Mouse (Mus musculus): ENCODE results near the gene Zfyve21. TPM values are rescaled to one million over a fixed set of nuclear protein-coding genes. Genes with fewer than 3 reads are reported as not detected.

Gene Zfyve21
- total and polyA plus RNA-seq, 3 experiments, result 65.1 to 74.8 (median 71.9) TPM

DNA sequence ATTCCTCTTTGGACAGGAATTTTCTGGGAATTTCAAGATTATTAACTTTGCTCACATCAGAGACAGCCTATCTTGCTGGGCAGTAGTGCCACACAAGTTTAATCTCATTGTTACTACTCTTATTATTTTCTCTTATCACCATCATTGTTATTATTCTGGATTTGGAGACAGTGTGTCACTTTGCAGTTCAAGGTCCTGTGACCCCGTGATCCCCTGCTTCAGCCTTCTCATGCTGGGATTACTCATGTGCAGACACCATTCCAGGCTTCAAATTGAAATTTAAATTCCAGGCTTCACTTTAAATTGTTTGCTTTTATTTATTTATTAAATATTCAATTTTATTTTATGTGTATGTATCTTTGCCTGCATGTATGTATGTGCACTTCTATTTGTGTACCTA, 55.8 kb downstream of the Zfyve21 start:
- intact Hi-C loops (cut with DNase I), result no loop called here
- 83% methylated on average over 1 of the region's 1 CpGs for WGBS
- Histone ChIP-seq H3K79me2 (replicated peaks; ENCODE audit: control insufficient read depth, insufficient read depth, low read length) (no peaks in the 10 kb centered on the region; the same call in 1 of the 2 replicates), H3K4me3 (no peak overlapping the region), H3K4me1 (ENCODE audit: control insufficient read depth, insufficient read depth, low read length) (no peaks in the 10 kb centered on the region), H3K27ac (no peak overlapping the region), H3K36me3 (ENCODE audit: control insufficient read depth, insufficient read depth, low read length) (no peaks in the 10 kb centered on the region), H3K27me3 (ENCODE audit: control insufficient read depth, insufficient read depth, low read length) (no peaks in the 10 kb centered on the region), H3K9ac (ENCODE audit: low read depth, low read length) (no peak overlapping the region)
- no peak for DNase-seq
- no peak for TF ChIP-seq CTCF (IDR thresholded peaks at IDR 0.05)

DNA sequence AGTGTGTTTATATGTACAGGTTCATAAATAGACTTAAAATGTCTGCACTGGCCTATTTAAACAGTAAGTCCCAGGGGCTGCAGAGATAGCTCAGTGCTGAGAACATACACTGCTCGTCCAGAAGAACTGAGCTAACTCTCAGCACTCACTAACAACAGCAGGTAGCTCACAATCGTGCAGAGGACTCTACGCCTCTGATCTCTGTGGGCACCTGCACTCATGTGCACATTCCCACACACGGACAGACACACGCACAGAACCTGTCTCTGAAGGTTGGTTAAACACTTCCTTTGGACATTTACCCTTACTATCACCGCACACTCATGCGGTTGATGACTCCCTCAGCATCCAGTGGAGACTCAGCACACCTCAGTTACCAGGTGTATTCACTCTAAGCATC, 56.8 kb downstream of the Zfyve21 start:
- Histone ChIP-seq H3K9ac (ENCODE audit: low read depth, low read length) (no peak overlapping the region), H3K27ac (no peak overlapping the region), H3K4me1 (ENCODE audit: control insufficient read depth, insufficient read depth, low read length) (no peaks in the 10 kb centered on the region), H3K4me3 (no peak overlapping the region), H3K27me3 (ENCODE audit: control insufficient read depth, insufficient read depth, low read length) (no peaks in the 10 kb centered on the region), H3K36me3 (ENCODE audit: control insufficient read depth, insufficient read depth, low read length) (no peaks in the 10 kb centered on the region), H3K79me2 (replicated peaks; ENCODE audit: control insufficient read depth, insufficient read depth, low read length) (no peaks in the 10 kb centered on the region; the same call in 1 of the 2 replicates)
- intact Hi-C loops (cut with DNase I), result no loop called here
- DNase-seq, result no peak
- WGBS, result 92% methylated on average over 7 of the region's 7 CpGs
- TF ChIP-seq EP300 (IDR thresholded peaks at IDR 0.05; ENCODE audit: insufficient read depth, low read depth, low read length) (no peak), CTCF (IDR thresholded peaks at IDR 0.05) (no peak), POLR2A (IDR thresholded peaks at IDR 0.05; ENCODE audit: insufficient read depth, low read depth, low read length) (no peak)

DNA sequence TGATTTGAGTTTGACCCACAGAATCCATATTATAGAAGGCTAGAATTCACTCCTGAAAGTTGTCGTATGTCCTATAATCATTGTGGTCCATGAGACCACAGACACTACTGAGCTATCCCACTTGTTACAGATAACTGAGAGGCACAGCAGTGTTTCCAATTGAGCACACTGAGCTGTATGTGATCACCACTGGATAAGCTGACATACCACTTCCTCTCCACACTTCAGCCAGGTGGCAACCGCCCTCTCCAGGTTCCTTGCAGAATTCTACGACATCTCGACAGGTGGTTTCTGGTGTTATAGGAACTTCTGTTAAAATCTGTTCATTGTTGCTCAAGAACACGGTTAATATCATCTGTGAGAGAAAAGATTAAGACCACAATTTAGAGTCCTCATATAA, 58.1 kb downstream of the Zfyve21 start:
- no peaks in the 10 kb centered on the region for H3K4me1 ChIP-seq (ENCODE audit: control insufficient read depth, insufficient read depth, low read length)
- no peak overlapping the region for H3K9ac ChIP-seq (ENCODE audit: low read depth, low read length)
- intact Hi-C loops (cut with DNase I), result no loop called here
- H3K79me2 ChIP-seq (replicated peaks; ENCODE audit: control insufficient read depth, insufficient read depth, low read length), result no peaks in the 10 kb centered on the region; the same call in 1 of the 2 replicates
- H3K4me3 ChIP-seq, result no peak overlapping the region
- H3K27ac ChIP-seq, result no peak overlapping the region
- no peak for DNase-seq
- H3K36me3 ChIP-seq (ENCODE audit: control insufficient read depth, insufficient read depth, low read length), result no peaks in the 10 kb centered on the region
- no peaks in the 10 kb centered on the region for H3K27me3 ChIP-seq (ENCODE audit: control insufficient read depth, insufficient read depth, low read length)
- WGBS, result 91% methylated on average over 5 of the region's 5 CpGs
- TF ChIP-seq EP300 (IDR thresholded peaks at IDR 0.05; ENCODE audit: insufficient read depth, low read depth, low read length), result no peak

DNA sequence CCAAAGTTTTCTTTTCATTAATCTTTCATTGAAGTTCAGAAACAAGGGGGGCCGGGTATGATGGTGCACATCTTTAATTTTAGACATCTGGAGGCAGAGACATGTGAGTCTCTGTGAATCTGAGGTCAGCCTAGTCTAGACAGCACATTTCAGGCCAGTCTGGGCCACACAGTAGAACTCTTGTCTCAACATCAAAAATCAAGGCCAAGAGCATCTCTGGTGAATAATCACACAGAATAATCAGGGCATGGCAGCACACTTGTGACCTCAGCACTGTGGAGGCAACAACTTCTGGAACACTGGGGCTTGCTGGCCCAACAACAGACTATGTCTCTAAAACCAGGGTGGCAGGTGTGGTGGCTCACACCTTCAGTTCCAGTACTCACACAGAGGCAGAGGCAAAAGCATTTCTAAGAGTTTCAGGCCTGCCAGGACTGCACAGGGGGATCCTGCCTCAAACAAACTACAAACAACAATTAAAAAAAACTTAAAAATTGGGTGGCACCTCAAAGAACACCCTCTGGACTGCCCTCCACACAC, 60.7 kb downstream of the Zfyve21 start:
- H3K27me3 ChIP-seq (ENCODE audit: control insufficient read depth, insufficient read depth, low read length), result no peaks in the 10 kb centered on the region
- 59% methylated on average over 1 of the region's 1 CpGs for WGBS
- peaks cover 1% of the 10 kb centered on the region; the same call in 1 of the 2 replicates for H3K4me1 ChIP-seq (ENCODE audit: control insufficient read depth, insufficient read depth, low read length)
- no peak overlapping the region for H3K9ac ChIP-seq (ENCODE audit: low read depth, low read length)
- intact Hi-C loops (cut with DNase I), result no loop called here
- no peak overlapping the region for H3K4me3 ChIP-seq
- no peak for TF ChIP-seq POLR2A (IDR thresholded peaks at IDR 0.05; ENCODE audit: insufficient read depth, low read depth, low read length)
- no peak overlapping the region for H3K27ac ChIP-seq
- no peaks in the 10 kb centered on the region; the same call in 1 of the 2 replicates for H3K79me2 ChIP-seq (replicated peaks; ENCODE audit: control insufficient read depth, insufficient read depth, low read length)
- no peaks in the 10 kb centered on the region for H3K36me3 ChIP-seq (ENCODE audit: control insufficient read depth, insufficient read depth, low read length)
- DNase-seq, result no peak

DNA sequence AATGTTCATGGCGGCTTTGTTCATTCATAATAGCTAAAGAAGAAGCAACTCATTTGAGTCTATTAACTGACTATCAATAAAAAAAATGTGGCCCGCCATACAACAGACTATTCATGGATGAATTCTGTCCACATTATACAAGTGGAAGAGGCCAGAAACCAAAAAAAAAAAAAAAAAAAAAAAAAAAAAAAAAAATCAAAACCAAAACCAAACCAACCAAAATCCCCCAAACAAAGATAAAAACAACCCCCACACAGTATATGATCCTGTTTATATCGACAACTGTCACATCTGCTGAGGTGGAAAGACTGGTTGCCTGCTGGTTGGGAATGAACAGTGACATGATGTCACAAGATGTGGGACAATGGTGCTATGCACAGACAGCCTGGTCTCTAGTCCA, 61.5 kb downstream of the Zfyve21 start:
- Histone ChIP-seq H3K79me2 (replicated peaks; ENCODE audit: control insufficient read depth, insufficient read depth, low read length) (no peaks in the 10 kb centered on the region; the same call in 1 of the 2 replicates), H3K4me1 (ENCODE audit: control insufficient read depth, insufficient read depth, low read length) (peaks cover 1% of the 10 kb centered on the region; the same call in 1 of the 2 replicates), H3K9ac (ENCODE audit: low read depth, low read length) (no peak overlapping the region), H3K4me3 (no peak overlapping the region), H3K27ac (no peak overlapping the region), H3K36me3 (ENCODE audit: control insufficient read depth, insufficient read depth, low read length) (no peaks in the 10 kb centered on the region), H3K27me3 (ENCODE audit: control insufficient read depth, insufficient read depth, low read length) (no peaks in the 10 kb centered on the region)
- 73% methylated on average over 3 of the region's 3 CpGs for WGBS
- DNase-seq, result no peak
- intact Hi-C loops (cut with DNase I), result no loop called here
- no peak for TF ChIP-seq POLR2A (IDR thresholded peaks at IDR 0.05; ENCODE audit: insufficient read depth, low read depth, low read length)
- no peak for TF ChIP-seq CTCF (IDR thresholded peaks at IDR 0.05)
- no peak for TF ChIP-seq EP300 (IDR thresholded peaks at IDR 0.05; ENCODE audit: insufficient read depth, low read depth, low read length)

DNA sequence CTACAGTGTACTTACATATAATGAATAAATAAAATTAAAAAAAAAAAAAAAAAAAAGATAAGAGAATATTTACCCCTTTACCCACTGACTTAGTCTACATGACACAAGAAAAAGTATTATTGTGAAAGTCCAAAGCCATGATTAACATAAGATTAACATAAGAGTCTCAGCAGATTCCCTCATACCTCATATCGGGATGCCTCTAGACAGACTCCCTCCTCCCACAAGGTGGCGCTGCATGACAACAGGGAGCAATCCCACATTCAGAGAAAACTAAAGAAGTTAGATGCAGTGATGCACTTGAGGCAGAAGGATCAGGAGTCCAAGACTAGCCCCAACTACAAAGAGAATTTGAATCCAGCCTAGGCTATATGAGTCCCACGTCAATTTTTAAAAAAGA, 64.2 kb downstream of the Zfyve21 start:
- H3K27ac ChIP-seq, result no peak overlapping the region
- H3K9ac ChIP-seq (ENCODE audit: low read depth, low read length), result no peak overlapping the region
- TF ChIP-seq CTCF (IDR thresholded peaks at IDR 0.05) (peak; percentile 88), EP300 (IDR thresholded peaks at IDR 0.05; ENCODE audit: insufficient read depth, low read depth, low read length) (peak; percentile 94), POLR2A (IDR thresholded peaks at IDR 0.05; ENCODE audit: insufficient read depth, low read depth, low read length) (no peak)
- no peaks in the 10 kb centered on the region for H3K27me3 ChIP-seq (ENCODE audit: control insufficient read depth, insufficient read depth, low read length)
- no peak overlapping the region for H3K4me3 ChIP-seq
- WGBS, result 12% methylated on average over 3 of the region's 3 CpGs
- H3K79me2 ChIP-seq (replicated peaks; ENCODE audit: control insufficient read depth, insufficient read depth, low read length), result no peaks in the 10 kb centered on the region
- DNase-seq, result peak; percentile 72 to 86
- H3K36me3 ChIP-seq (ENCODE audit: control insufficient read depth, insufficient read depth, low read length), result peaks cover 7% of the 10 kb centered on the region
- intact Hi-C loops (cut with DNase I), result loop anchor here (1.0 to 2.0 kb wide), 3 partner anchors 33 to 123 kb away; no protein-coding TSS in a partner anchor
- peaks cover 8% of the 10 kb centered on the region for H3K4me1 ChIP-seq (ENCODE audit: control insufficient read depth, insufficient read depth, low read length)

Other genes starting within 250 kb of the Zfyve21 start
- 10 to 100 TPM; 50.6 to 52.5 TPM for gene Mark3, start 239.6 kb upstream of the Zfyve21 start, total RNA-seq (2021)
- gene Mark3, start 239.6 kb upstream of the Zfyve21 start, polyA plus RNA-seq (2012; rRNA removed), result 18.1 and 28.2 TPM in 2 replicates
- 10 to 100 TPM; 65.3 to 81.4 TPM for gene Ckb, start 141.8 kb upstream of the Zfyve21 start, total RNA-seq (2021)
- gene Ckb, start 141.8 kb upstream of the Zfyve21 start, polyA plus RNA-seq (2012; rRNA removed), result 115 and 120 TPM in 2 replicates
- 1 to 10 TPM; 4.5 to 5.4 TPM for gene Trmt61a, start 136.1 kb upstream of the Zfyve21 start, total RNA-seq (2021)
- gene Trmt61a, start 136.1 kb upstream of the Zfyve21 start, polyA plus RNA-seq (2012; rRNA removed), result 7.6 and 11.8 TPM in 2 replicates
- 10 to 100 TPM; 18.8 to 22.8 TPM for gene Bag5, start 100.9 kb upstream of the Zfyve21 start, total RNA-seq (2021)
- gene Bag5, start 100.9 kb upstream of the Zfyve21 start, polyA plus RNA-seq (2012; rRNA removed), result 9.8 and 15.9 TPM in 2 replicates
- 10 to 100 TPM; 32.0 to 36.3 TPM for gene Apopt1, start 100.9 kb upstream of the Zfyve21 start, total RNA-seq (2021)
- 31.4 and 31.7 TPM in 2 replicates for gene Apopt1, start 100.9 kb upstream of the Zfyve21 start, polyA plus RNA-seq (2012; rRNA removed)
- 10 to 100 TPM; 83.8 to 83.9 TPM for gene Klc1, start 55.3 kb upstream of the Zfyve21 start, total RNA-seq (2021)
- gene Klc1, start 55.3 kb upstream of the Zfyve21 start, polyA plus RNA-seq (2012; rRNA removed), result 80.8 and 105 TPM in 2 replicates
- gene Xrcc3, start 297 bp upstream of the Zfyve21 start, total RNA-seq (2021), result 1 to 10 TPM; 1.4 to 1.8 TPM
- gene Xrcc3, start 297 bp upstream of the Zfyve21 start, polyA plus RNA-seq (2012; rRNA removed), result 2.1 and 2.8 TPM in 2 replicates
- gene Ppp1r13b, start 93.9 kb downstream of the Zfyve21 start, total RNA-seq (2021), result 10 to 100 TPM; 18.0 to 18.1 TPM
- gene Ppp1r13b, start 93.9 kb downstream of the Zfyve21 start, polyA plus RNA-seq (2012; rRNA removed), result 11.8 and 16.6 TPM in 2 replicates
- 1,000 to 10,000 TPM; 1,131 to 1,298 TPM for gene Atp5mpl, start 152.8 kb downstream of the Zfyve21 start, total RNA-seq (2021)
- 163 and 316 TPM in 2 replicates for gene Atp5mpl, start 152.8 kb downstream of the Zfyve21 start, polyA plus RNA-seq (2012; rRNA removed)
- under 1 TPM in 1 of 2 experiments, not detected in 1; 0.09 TPM for gene Tdrd9, start 157.4 kb downstream of the Zfyve21 start, total RNA-seq (2021)
- 0.10 and 0.15 TPM in 2 replicates for gene Tdrd9, start 157.4 kb downstream of the Zfyve21 start, polyA plus RNA-seq (2012; rRNA removed)
- under 1 TPM; 0.32 to 0.44 TPM for gene Rd3l, start 167.1 kb downstream of the Zfyve21 start, total RNA-seq (2021)
- not detected in 2 replicates for gene Rd3l, start 167.1 kb downstream of the Zfyve21 start, polyA plus RNA-seq (2012; rRNA removed)

Measured in heart, adult 2 months (tissue).